Mouse (Mus musculus) heart, adult 8-10 months (tissue): ENCODE measurements at regions not wholly inside any gene's neighbourhood (a gene's known extent, or its start where the extent isn't known, plus 50 kb on each side); places are given as distances from the start of the nearest gene placed in this dataset.

Source experiments
- DNase-seq: peaks from one replicate; pipeline ENCODE4 v3.0.0; 2022; ENCODE audit warnings: low spot score

DNA sequence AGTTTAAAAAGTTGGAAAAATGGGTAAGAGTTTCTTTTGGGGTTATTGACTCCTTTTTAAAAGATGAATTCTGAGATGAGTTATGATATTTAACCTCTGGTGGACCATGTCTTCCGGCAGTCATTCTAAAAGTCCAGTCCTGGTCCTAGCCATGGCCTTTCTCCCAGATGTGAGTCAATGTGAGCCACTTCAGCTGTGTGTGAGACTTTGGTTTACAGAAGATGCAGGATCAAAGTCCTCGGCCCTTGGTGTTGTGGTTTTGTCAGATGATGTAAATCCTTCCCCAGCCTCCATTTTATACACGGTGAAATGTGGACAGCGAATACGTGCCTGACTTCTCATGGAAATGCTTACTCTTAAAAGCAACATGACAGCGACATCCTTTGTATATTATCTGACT, 287.0 kb upstream of the Tmem132c start:
- no peak for DNase-seq

DNA sequence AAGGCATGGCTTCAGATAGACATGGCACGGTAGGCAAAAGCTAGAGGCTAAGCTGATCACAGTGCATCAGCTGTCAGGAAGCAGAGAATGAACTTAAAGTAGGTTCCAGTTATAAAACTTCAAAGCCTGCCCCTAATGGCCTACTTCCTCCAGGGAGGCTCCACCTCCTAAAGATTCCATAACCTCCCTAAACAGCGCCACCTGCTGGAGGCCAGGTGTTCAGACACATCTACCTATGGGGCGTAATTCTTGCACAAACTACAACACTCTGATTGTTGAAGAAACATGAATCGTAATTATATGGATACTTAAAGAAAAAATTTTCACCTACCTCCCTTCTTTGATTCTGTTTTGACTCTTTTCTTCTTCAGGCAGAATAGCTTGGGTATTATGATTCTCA, 277.0 kb upstream of the Tmem132c start:
- no peak for DNase-seq

DNA sequence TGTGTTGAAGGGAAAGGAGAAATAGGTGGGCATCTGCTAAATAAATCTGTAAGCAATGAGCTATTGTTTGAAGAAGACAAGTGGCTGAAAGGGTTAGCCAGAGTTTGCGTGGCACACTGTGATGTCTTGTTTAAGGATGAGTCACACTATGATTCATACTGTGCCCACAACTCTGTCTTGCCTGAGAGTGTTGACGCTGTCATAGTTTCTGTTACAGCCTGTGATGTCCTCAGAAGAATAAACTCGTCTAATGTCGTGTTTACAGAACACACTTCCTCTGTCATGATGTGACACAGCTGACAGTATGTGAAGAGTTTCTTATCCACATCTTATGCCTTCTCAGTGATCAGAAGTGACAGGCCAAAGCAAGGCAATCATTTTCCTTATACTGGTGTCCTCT, 274.5 kb upstream of the Tmem132c start:
- no peak for DNase-seq

DNA sequence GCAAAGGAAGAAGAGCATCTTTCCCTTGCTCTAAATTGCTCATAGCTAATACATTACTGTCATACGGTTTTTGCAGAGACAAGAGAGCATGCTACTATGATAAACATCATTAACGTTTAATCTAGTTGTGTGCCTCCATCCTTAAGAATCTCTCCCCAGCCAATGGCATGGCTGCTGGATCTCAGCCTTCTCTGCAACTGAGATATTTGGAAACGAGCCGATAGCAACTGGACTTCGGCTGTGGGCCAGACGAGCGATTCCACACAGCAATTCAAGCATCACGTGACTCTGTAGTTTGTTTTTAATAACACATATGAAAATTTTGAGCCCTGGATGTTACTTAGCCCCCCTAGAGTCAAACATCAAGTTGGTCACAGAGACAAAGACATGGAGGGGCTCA, 272.2 kb upstream of the Tmem132c start:
- no peak for DNase-seq

DNA sequence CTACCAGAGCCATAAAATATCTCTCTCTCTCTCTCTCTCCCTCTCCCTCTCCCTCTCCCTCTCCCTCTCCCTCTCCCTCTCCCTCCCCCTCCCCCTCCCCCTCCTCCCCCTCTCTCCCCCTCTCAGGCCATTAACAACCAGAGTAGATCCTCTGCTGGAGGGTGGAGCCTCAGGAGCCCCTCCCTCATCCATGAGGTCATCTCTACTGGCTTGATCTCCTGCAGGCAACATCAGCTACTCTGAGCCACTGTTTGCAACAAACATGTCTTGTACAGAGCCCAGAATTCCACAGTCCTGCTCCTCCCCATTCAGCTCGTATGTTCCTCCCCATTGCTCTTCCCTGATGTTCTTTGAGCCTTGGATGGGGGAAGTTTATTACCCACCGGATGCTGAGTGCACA, 270.3 kb upstream of the Tmem132c start:
- DNase-seq = no peak

DNA sequence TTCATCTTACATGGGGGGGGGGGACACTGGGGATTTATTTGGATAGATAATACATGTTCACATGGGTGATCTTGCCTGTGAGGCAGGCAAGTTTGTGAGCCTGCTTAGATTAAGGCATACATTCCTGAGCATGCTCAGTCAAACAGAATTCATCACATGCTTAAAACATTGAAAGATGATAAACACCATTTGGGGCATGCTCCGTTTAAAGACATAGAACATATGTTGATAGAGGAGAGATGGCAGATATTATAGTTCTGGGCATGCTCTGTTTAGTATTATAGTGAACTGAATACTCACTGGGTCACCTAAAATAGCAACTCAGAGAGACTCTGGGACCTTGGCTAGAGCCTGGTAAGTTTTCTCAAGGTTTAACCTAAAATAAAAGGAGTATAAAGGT, 269.6 kb upstream of the Tmem132c start:
- no peak for DNase-seq

DNA sequence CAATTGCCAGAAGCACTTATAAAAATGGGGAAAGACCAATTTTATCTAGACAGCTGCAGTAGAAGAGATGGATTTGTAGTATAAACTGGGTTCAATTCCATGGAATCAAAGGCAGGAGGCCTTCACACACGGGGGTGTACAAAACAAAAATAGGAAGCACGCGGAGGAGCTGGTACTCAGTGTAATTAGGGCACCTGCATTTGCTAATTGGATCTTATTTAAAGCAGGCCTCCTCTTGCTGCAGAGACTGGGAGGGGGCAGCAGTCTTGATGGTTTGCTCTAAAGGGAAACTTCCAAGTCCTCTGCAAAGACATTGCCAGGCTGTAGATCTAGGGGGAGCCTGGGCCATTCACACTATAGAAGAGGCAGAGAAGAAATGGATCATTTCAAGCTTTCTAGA, 268.2 kb upstream of the Tmem132c start:
- DNase-seq = no peak

DNA sequence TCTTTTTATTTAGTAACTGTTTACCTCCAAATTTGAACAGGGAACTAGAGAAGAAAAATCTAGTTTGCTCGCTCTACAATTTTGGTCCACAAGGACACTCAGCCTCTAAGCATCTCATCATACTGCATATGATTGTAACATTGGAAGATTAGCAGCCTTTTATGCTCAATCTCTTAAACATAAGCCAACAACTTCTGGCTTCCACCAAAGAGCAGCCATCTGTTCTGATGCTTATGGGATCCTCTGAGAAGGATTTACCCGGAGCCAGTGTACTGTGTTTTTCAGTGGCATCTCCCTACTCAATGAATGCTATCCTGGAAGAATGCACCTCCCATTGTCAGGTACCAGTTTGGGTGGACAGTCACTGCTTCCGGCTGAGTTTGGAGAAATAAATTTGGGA, 267.0 kb upstream of the Tmem132c start:
- DNase-seq = no peak

DNA sequence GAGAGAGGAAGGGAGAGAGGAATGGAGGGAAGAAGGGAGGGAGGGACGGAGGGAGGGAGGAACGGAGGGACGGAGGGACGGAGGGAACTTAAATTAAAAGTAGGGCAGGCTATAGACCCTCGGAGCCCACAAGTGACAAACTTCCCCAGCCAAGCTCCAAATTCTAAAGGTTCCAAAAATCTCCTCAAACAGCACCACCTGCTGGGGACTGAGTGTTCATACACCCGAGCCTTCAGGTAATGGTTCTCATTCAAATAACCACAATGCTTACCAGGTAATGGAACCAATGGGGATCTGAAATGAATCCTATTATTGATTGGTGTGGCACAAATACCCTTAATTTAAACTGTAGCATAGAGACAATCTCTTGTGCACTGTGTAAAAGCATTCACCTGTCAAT, 246.0 kb upstream of the Tmem132c start:
- no peak for DNase-seq

DNA sequence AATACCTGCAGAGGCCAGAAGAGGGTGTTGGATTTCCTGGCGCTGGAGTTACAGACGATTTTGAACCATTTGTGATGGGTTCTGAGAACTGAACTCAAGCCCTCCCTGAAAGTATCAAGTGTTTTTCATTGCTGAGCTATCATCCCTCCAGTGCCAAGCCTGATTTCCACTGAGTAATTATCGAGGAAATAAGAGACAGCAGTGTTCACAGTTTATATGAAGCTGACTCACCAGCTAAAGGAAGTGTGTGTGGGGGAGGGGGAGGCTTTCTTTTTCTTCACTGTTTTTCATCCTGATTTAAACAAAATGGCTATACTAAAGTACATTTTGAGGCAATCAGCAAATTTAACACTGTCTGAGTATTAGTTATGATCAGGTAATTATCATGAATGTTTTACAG, 227.4 kb upstream of the Tmem132c start:
- DNase-seq = no peak

DNA sequence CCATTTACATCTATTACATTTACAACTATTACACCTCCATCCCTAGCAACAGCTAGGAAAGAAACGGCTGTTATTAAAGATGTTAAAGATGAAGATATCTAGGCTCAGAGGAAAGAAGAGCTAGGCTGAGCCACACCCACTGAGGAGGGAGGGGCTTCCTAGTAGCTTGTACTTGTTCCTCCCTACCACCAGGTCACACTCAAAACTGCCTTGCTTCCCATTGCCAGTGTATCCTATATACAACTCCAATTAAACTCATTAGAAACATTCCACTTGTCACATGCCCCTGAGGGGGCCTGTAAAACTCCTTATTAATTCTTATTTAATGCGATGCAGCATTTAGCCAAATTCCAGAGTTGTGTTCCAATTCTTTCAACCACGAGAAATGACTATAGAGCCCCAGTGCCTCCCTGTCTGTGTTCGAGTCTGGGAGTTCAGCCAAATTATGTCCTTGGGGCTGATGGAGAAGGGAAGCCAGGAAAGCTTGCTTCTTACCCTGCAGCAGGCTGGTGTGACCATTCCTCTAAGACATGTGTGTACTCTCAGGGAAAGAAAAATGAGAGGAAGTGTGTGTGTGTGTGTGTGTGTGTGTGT, 225.0 kb upstream of the Tmem132c start:
- no peak for DNase-seq

DNA sequence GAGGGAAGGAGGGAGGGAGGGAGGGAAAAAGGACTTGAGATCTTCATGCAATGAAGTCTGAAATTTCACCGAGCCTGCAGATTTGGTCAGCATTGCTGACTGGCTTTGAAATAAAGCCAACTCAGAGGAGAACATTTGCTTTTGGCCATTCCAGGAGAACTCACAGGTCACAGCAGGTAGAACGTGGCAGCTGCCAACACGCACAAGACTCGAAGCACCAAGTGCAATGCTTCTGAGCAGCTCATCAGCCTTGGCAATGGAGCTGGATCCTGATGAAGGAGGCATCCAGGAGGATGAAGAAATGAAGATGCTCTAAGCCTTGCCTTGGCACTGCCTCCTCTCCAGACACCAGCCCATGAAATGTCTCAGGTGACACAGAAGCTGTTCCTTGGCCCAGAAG, 223.6 kb upstream of the Tmem132c start:
- DNase-seq = no peak

DNA sequence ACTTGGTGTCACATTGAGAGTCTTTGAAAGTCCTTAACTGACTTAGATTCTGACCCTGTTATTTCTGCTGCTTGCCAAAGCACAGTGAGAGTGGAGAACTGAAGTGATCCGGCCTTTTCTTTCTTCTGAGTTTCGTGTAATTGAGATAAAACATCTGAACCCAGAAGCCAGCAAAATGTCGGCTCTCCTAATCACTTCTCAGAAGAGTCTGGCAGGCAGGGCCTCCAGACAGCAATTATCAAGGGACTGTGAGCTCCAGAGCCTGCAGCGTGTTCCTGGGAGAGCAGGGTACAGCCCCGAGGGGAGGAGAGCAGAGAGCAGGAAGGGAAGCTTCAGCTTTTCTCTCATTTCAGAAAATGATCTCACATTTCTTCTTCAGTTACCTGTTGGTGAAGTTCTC, 205.1 kb upstream of the Tmem132c start:
- DNase-seq = no peak

DNA sequence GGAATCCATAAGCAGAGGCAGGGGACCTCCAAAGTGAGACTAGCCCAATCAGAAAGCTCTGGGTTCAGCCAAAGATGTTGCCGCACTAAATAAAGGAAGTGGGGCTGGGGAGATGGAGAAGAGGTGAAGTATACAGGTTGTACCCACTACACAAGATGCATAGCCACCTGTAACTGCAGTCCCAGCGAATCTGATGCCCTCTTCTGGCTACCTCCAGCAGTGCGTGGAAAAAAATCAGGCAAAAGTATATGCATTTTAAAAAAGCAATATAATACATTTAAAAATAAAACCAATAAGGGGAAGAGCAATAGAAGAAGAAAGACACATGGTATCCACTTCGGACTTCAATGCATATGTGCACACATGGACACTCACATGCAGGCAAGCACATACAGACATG, 183.8 kb upstream of the Tmem132c start:
- no peak for DNase-seq

DNA sequence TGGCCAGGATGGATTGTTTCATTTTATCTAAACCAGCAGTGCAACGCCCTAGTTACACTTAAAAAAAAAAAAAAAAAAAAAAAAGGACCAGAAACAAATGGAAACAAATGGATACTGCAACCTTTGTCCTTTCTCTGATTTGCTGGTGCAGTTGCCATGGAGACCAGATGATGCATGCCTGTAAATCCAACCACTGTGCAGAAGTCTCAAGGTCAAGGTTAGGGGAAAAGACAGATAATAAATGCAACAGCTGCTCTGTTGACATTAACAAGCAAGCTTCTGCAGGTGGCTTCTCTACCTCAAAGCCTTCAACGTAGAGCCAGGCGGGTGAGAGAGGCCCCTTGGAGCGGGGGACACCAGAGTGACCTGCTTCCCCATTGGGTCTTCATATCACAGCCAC, 167.3 kb upstream of the Tmem132c start:
- DNase-seq = no peak
